Mouse (Mus musculus) lung, embryonic 14.5 days (tissue): ENCODE measurements around the gene Acy3. TPM values are rescaled to one million over a fixed set of nuclear protein-coding genes. Genes with fewer than 3 reads are reported as not detected.

Experiments used
- ATAC-seq: fragments of 200-750 bp; cut with Nextera tagmentation; 2 replicates; pipeline ENCODE4 v1.8.0; 2017; ENCODE audit warnings: mild to moderate bottlenecking, moderate TSS enrichment, moderate library complexity; ENCODE audit not compliant: insufficient read depth
- DNase-seq: peaks from one replicate; pipeline ENCODE4 v3.0.0-alpha.2; 2015
- H3K27ac ChIP-seq: fragments of 300-500 bp; sonication (generic); 2 replicates; pipeline ENCODE4 v1.5.1; 2014; ENCODE audit warnings: low read depth, mild to moderate bottlenecking, moderate library complexity
- H3K27me3 ChIP-seq: fragments of 300-500 bp; sonication (generic); 2 replicates; pipeline ENCODE4 v1.6.1; 2014; ENCODE audit warnings: low read length, control low read depth; ENCODE audit not compliant: insufficient read depth
- H3K36me3 ChIP-seq: fragments of 300-500 bp; sonication (generic); 2 replicates; pipeline ENCODE4 v1.6.1; 2014; ENCODE audit warnings: control low read depth; ENCODE audit not compliant: insufficient read depth
- H3K4me1 ChIP-seq: fragments of 300-500 bp; sonication (generic); 2 replicates; pipeline ENCODE4 v1.6.1; 2014; ENCODE audit warnings: antibody characterized with exemption, control low read depth; ENCODE audit not compliant: insufficient read depth
- H3K4me2 ChIP-seq: fragments of 300-500 bp; sonication (generic); 2 replicates; pipeline ENCODE4 v1.6.1; 2014; ENCODE audit warnings: mild to moderate bottlenecking
- H3K4me3 ChIP-seq: fragments of 300-500 bp; sonication (generic); 2 replicates; pipeline ENCODE4 v1.5.1; 2014; ENCODE audit warnings: low read depth, low read length
- H3K9ac ChIP-seq: fragments of 300-500 bp; sonication (generic); 2 replicates; pipeline ENCODE4 v1.6.1; 2014
- H3K9me3 ChIP-seq: fragments of 300-500 bp; sonication (generic); 2 replicates; pipeline ENCODE4 v1.6.1; 2016; ENCODE audit warnings: low read depth, low read length, control low read depth
- CTCF ChIP-seq: IDR thresholded peaks from 2 replicates; pipeline ENCODE4 v1.5.1; 2016; ENCODE audit warnings: antibody characterized with exemption, low read depth
- WGBS: fragments of 180-500 bp; shearing (Covaris S2); extraction: QIAGEN DNeasy Blood & Tissue Kit; methylation state at CpG from one replicate; pipeline ENCODE4 v1.1.7; 2014; 5-methylcytosine and 5-hydroxymethylcytosine counted together
- polyA plus RNA-seq: library from polyadenylated mRNA; unstranded; fragments of >200 nt; fragmentation: Nextera tagmentation; extraction: Ambion mirVana; gene quantifications from 2 replicates; pipeline ENCODE4 v1.2.1, GENCODE M21; 2014

Acy3 gene
- polyA plus RNA-seq, 1 experiment from 2014 or later, result 7.2 TPM

DNA sequence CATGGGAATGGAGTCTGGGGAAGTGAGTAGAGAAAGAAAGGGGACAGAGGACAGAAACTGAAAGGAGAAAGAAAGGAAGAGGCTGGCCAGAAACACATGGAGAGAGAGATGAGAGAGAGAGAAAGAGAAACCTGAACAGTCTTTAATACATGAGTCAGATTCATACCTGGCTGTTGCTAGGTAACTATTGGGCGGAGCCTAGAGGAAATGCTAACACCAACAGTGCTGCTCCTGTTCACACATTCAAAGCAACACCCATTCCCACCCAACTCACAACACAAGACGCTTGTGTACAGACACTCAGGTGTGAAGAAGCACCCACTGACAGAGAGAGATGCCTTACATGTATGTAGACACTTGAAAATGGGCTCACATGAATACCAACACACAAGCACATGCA, 10.5 kb upstream of the Acy3 start:
- no peak for TF ChIP-seq CTCF
- DNase-seq (no peak), ATAC-seq (no peak)
- no peaks in the 10 kb centered on the region for H3K4me1 ChIP-seq
- no peaks in the 10 kb centered on the region for H3K36me3 ChIP-seq
- H3K4me2 ChIP-seq, result no peak overlapping the region
- no peak overlapping the region for H3K4me3 ChIP-seq
- H3K27me3 ChIP-seq, result no peaks in the 10 kb centered on the region
- 48% methylated on average over 2 of the region's 2 CpGs for WGBS
- no peak overlapping the region for H3K9ac ChIP-seq
- no peak overlapping the region for H3K27ac ChIP-seq
- no peaks in the 10 kb centered on the region for H3K9me3 ChIP-seq

DNA sequence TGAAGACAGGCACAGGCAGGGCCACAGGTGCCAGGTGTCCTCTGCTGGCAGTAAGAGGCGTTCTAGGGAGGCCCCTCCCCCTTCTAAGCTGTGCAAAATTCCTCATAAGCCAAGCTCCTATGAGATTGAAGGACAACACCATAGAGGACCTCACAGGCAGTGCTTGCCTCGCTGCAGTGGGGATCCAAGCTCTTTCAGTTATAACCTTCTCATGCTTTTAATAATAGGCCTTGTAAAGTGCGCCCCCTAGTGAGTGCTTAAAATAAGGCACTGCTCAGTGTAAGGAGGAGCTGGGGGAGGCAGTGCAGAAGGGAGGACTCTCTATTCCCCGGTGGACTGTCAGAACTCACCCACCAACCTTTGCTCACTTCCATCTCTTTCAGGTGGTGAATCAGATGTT, 6.1 kb upstream of the Acy3 start:
- Histone ChIP-seq H3K4me1 (no peaks in the 10 kb centered on the region), H3K9me3 (no peaks in the 10 kb centered on the region), H3K36me3 (no peaks in the 10 kb centered on the region), H3K27me3 (no peaks in the 10 kb centered on the region), H3K4me2 (no peak overlapping the region), H3K9ac (no peak overlapping the region), H3K27ac (no peak overlapping the region), H3K4me3 (no peak overlapping the region)
- TF ChIP-seq CTCF, result peak; percentile 93
- peak; percentile 95 for DNase-seq
- peak; percentile 82 for ATAC-seq
- WGBS, result 7% methylated on average over 4 of the region's 4 CpGs

DNA sequence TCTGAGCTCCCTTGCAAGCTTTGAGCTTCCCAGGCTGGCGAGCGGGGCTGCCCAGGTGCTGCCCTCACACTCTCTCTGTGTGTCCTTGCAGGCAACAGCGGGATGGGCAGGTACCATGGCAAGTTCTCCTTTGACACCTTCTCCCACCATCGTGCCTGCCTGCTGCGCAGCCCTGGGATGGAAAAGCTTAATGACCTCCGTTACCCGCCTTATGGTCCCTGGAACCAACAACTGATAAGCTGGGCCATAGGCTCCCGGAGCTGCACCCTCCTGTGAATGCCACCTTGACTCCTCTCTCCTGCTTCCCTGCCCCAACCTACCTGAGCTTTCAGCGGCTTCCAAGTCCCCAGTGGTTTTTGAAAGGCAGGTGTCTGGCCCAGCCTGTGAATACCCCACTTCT, 5.5 kb upstream of the Acy3 start:
- no peak for ATAC-seq
- no peak overlapping the region for H3K27ac ChIP-seq
- no peaks in the 10 kb centered on the region for H3K36me3 ChIP-seq
- H3K9me3 ChIP-seq, result no peaks in the 10 kb centered on the region
- no peaks in the 10 kb centered on the region for H3K27me3 ChIP-seq
- no peak overlapping the region for H3K4me2 ChIP-seq
- no peak for DNase-seq
- H3K4me1 ChIP-seq, result 0 out of 2 replicates have a peak, but pooled peaks cover 2% of the 10 kb centered on the region
- 67% methylated on average over 9 of the region's 9 CpGs for WGBS
- H3K4me3 ChIP-seq, result no peak overlapping the region
- TF ChIP-seq CTCF, result no peak
- no peak overlapping the region for H3K9ac ChIP-seq

DNA sequence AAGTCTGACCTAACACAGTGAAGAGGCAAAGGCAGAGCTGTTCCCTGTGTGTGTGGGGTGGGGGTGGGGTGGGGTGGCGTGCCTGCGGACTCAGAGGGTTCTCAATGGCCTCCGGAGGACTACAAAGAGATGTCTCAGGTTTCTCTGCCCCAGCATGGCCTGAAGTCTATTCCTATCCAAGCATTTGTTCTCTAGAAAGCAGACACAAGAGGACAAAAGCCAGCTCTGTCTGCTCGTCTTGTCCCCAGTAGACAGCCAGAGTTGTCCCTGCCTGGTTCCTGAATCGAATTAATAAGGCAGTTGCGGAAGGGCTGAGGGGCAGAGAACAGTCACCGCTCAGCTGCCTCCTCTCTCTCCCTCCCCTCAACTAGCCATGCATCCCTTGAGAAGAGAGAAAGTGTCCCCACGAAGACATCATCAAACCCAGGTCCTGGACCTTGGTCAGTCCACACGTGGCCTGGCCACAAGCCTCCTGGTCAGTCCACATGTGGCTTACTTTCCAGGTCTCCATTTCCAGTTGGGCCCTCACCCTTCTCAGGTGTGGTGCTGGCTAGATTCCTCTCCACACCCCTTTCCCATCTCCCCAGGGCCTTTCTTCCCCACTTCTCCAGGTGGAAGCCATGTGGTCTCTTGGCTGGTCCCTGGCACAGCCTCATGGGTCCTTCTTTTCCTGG, 2.7 kb upstream of the Acy3 start:
- WGBS, result 50% methylated on average over 9 of the region's 9 CpGs
- H3K4me1 ChIP-seq, result 0 out of 2 replicates have a peak, but pooled peaks cover 7% of the 10 kb centered on the region
- no peak overlapping the region for H3K27ac ChIP-seq
- TF ChIP-seq CTCF, result no peak
- ATAC-seq (no peak), DNase-seq (no peak)
- no peaks in the 10 kb centered on the region for H3K36me3 ChIP-seq
- H3K4me2 ChIP-seq, result no peak overlapping the region
- no peak overlapping the region for H3K9ac ChIP-seq
- no peaks in the 10 kb centered on the region for H3K9me3 ChIP-seq
- H3K4me3 ChIP-seq, result no peak overlapping the region
- H3K27me3 ChIP-seq, result no peaks in the 10 kb centered on the region

DNA sequence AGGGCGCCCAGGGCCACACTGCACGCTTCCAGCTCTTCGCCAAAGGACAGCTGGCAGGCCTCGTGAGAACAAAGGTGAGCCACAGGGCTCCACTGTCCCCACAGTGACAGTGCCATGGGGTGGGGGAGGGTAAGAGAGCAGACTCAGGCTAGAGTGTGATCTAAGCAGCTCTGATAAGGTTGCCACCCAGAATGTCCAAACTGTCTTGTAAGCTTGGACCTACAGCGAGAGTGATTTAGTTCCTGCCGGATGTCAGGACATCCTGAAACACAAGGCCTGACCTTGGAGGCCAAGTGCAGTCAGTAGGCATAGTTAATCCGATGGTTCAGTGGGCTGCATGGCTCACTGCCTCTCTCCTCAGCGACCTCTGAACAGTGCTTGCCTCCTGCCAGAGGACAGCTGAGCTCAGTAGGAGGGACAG, 1.1 kb upstream of the Acy3 start:
- Histone ChIP-seq H3K4me2 (peak overlapping the region; percentile 23; the same call in 1 of the 2 replicates), H3K4me3 (no peak overlapping the region), H3K36me3 (no peaks in the 10 kb centered on the region), H3K27ac (peak overlapping the region; percentile 74), H3K9ac (no peak overlapping the region), H3K4me1 (0 out of 2 replicates have a peak, but pooled peaks cover 7% of the 10 kb centered on the region), H3K27me3 (no peaks in the 10 kb centered on the region), H3K9me3 (no peaks in the 10 kb centered on the region)
- WGBS, result 21% methylated on average over 8 of the region's 8 CpGs
- no peak for TF ChIP-seq CTCF
- DNase-seq (peak; percentile 62), ATAC-seq (peak; percentile 46; the same call in 1 of the 2 replicates)

DNA sequence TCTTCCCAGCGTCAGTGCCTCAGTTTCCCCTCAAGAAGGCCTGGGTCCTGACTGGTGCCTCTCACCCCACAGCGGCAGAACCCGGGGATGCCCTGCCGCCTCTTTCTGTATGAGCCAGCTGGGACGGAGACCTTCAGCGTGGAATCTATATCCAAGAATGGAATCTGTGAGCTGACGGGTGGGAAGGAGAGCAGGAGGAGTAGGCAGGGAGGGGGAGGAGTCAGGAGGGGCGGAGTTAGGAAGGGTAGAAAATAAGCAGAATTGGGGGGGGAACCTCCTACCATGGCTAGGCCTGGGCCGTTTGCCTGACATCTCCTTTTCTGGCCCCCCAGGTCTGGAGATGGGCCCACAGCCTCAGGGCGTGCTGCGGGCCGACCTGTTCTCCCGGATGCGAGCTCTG, 1.7 kb downstream of the Acy3 start:
- no peak overlapping the region for H3K4me3 ChIP-seq
- no peaks in the 10 kb centered on the region for H3K27me3 ChIP-seq
- 78% methylated on average over 14 of the region's 14 CpGs for WGBS

DNA sequence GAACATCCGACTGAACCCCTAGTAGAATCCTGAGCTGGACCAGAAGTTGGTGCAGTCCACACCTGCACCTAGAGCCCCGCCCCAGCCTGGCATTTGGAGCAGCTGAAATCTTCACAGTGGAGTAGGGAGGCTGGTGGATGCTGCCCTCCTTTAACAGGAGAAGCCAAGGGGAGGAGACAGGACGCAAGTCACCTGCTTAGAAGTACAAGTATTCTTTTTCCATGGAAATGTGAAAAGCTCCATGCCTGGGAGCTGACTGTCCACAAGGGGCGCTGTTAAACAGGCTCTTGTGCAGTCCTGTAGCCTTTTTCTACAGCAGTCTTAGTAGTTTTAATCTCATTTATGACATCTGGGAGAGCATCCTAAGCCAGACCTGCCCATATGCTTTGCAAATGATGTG, 2.4 kb downstream of the Acy3 start:
- no peaks in the 10 kb centered on the region for H3K36me3 ChIP-seq
- ATAC-seq (no peak), DNase-seq (peak; percentile 15)
- no peak overlapping the region for H3K4me3 ChIP-seq
- 0 out of 2 replicates have a peak, but pooled peaks cover 7% of the 10 kb centered on the region for H3K4me1 ChIP-seq
- WGBS, result 84% methylated on average over 4 of the region's 4 CpGs
- H3K9ac ChIP-seq, result no peak overlapping the region
- no peaks in the 10 kb centered on the region for H3K27me3 ChIP-seq
- H3K9me3 ChIP-seq, result no peaks in the 10 kb centered on the region
- peak; percentile 45 for TF ChIP-seq CTCF
- no peak overlapping the region for H3K27ac ChIP-seq
- H3K4me2 ChIP-seq, result no peak overlapping the region

More for the DNA sequence above, 1.7 kb downstream of the Acy3 start:
- no peaks in the 10 kb centered on the region for H3K9me3 ChIP-seq
- ATAC-seq (no peak), DNase-seq (no peak)
- H3K4me1 ChIP-seq, result 0 out of 2 replicates have a peak, but pooled peaks cover 7% of the 10 kb centered on the region
- no peaks in the 10 kb centered on the region for H3K36me3 ChIP-seq
- no peak for TF ChIP-seq CTCF
- no peak overlapping the region for H3K4me2 ChIP-seq
- no peak overlapping the region for H3K27ac ChIP-seq
- no peak overlapping the region for H3K9ac ChIP-seq
